Mouse (Mus musculus): Measurements from ENCODE around the gene Ahcyl1.

GRCm38 (mm10) chr3:107704371-107704705 lies 8.0 kb upstream of the Ahcyl1 start:
- no peak for TF ChIP-seq EP300 (IDR thresholded peaks at IDR 0.05; ENCODE audit: low read depth)
- no peak for TF ChIP-seq CTCF (IDR thresholded peaks at IDR 0.05; ENCODE audit: low read depth)

Data from heart, postnatal 0 days (tissue).